Mouse (Mus musculus): ENCODE results near the gene Pcsk1n. TPM values are rescaled to one million over a fixed set of nuclear protein-coding genes. Genes with fewer than 3 reads are reported as not detected.

Gene Pcsk1n
- polyA plus RNA-seq, 1 experiment from 2014 or later = 12.2 TPM

DNA sequence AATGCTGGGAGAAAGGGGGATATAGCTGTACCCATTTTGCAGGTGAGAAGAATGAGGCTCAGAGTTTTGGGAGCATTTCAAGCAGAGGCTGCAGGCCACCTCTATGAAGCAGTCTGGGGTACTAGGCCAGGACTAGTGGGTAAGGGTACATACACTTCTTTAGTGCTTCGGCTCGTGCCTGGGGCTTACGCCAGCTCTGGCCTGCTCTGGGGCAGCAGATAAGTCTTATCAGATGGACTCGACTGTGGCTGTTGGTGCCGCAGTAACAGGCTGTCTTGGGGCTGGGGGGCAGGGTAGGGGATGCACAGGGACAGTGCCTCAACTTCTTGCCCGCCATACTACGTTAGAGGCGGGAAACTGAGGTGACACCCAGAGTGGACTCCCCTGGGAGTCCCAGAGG is 48.6 kb downstream of the Pcsk1n start:
- no peak for ATAC-seq (ENCODE audit: low FRiP score, low TSS enrichment)
- WGBS = 63% methylated on average over 8 of the region's 8 CpGs
- H3K4me2 ChIP-seq (replicated peaks; ENCODE audit: low read depth) = no peak overlapping the region

DNA sequence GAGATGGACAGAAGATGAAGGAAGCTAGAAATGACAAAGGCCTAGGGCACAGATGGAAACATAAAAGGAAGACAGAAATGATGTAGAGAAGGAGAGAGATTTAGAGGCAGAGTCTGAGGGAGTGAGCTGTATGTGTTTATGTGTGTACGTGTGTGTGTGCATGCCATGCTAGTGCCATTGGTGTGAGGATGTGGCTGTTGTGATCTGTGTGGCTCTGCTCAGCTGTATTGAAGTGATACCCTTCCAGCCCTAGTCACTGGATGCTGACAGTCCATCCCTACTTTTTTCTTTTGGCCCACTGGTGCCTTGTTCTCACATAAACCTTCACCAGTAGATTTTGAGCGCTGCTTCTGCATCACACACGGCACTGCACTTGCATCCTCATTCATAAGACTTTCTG is 49.3 kb downstream of the Pcsk1n start:
- Histone ChIP-seq H3K36me3 (ENCODE audit: control insufficient read depth, insufficient read depth, low read length) (no peaks in the 10 kb centered on the region), H3K4me2 (replicated peaks; ENCODE audit: low read depth) (no peak overlapping the region), H3K4me3 (ENCODE audit: low read depth, low read length) (no peak overlapping the region), H3K9ac (ENCODE audit: low read length) (no peak overlapping the region), H3K4me1 (replicated peaks; ENCODE audit: control insufficient read depth, insufficient read depth) (no peaks in the 10 kb centered on the region), H3K27me3 (ENCODE audit: control insufficient read depth, insufficient read depth, low read length) (no peaks in the 10 kb centered on the region), H3K27ac (replicated peaks) (no peak overlapping the region), H3K9me3 (ENCODE audit: control insufficient read depth, low read length) (no peaks in the 10 kb centered on the region)
- ATAC-seq (ENCODE audit: low FRiP score, low TSS enrichment) = no peak
- no peak for DNase-seq (ENCODE audit: low spot score)
- WGBS = 77% methylated on average over 3 of the region's 3 CpGs
- TF ChIP-seq CTCF (IDR thresholded peaks at IDR 0.05; ENCODE audit: low read depth) = no peak
- no peak for TF ChIP-seq EP300 (optimal IDR thresholded peaks at IDR 0.05)

More for the DNA sequence above, 48.6 kb downstream of the Pcsk1n start:
- Histone ChIP-seq H3K4me3 (ENCODE audit: low read depth, low read length) (no peak overlapping the region), H3K27ac (replicated peaks) (no peak overlapping the region), H3K4me1 (replicated peaks; ENCODE audit: control insufficient read depth, insufficient read depth) (no peaks in the 10 kb centered on the region), H3K9ac (ENCODE audit: low read length) (no peak overlapping the region), H3K9me3 (ENCODE audit: control insufficient read depth, low read length) (no peaks in the 10 kb centered on the region), H3K27me3 (ENCODE audit: control insufficient read depth, insufficient read depth, low read length) (no peaks in the 10 kb centered on the region), H3K36me3 (ENCODE audit: control insufficient read depth, insufficient read depth, low read length) (no peaks in the 10 kb centered on the region)
- DNase-seq (ENCODE audit: low spot score) = no peak
- no peak for TF ChIP-seq EP300 (optimal IDR thresholded peaks at IDR 0.05)
- no peak for TF ChIP-seq CTCF (IDR thresholded peaks at IDR 0.05; ENCODE audit: low read depth)

DNA sequence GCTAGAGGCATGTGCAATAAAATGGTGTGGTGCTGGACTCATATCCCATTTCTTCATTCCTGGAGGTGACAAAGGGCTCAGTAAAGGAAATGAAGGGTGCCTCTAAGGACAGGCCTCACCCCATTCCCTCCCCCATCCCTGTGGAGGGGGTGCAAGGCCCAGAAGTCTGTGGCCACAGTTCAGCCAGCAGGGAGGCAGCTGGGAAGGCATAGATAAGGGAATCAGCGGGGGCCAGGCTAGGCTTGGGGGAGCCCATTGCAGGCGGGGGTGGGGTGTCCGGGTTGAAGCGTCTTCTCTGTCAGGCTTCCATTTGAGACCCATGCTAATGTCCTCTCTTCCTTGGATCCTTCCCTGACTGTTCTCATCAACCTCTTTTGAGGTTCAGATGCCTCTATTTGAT is 51.7 kb downstream of the Pcsk1n start:
- Histone ChIP-seq H3K4me1 (replicated peaks; ENCODE audit: control insufficient read depth, insufficient read depth) (no peaks in the 10 kb centered on the region), H3K27ac (replicated peaks) (no peak overlapping the region), H3K36me3 (ENCODE audit: control insufficient read depth, insufficient read depth, low read length) (no peaks in the 10 kb centered on the region), H3K9me3 (ENCODE audit: control insufficient read depth, low read length) (no peaks in the 10 kb centered on the region), H3K9ac (ENCODE audit: low read length) (no peak overlapping the region), H3K4me2 (replicated peaks; ENCODE audit: low read depth) (no peak overlapping the region), H3K27me3 (ENCODE audit: control insufficient read depth, insufficient read depth, low read length) (no peaks in the 10 kb centered on the region), H3K4me3 (ENCODE audit: low read depth, low read length) (no peak overlapping the region)
- no peak for TF ChIP-seq EP300 (optimal IDR thresholded peaks at IDR 0.05)
- no peak for TF ChIP-seq CTCF (IDR thresholded peaks at IDR 0.05; ENCODE audit: low read depth)
- 45% methylated on average over 2 of the region's 4 CpGs for WGBS
- DNase-seq (ENCODE audit: low spot score) (no peak), ATAC-seq (ENCODE audit: low FRiP score, low TSS enrichment) (no peak)

Other genes with a start within 250 kb of the Pcsk1n start
- 262 and 271 TPM in 2 replicates for gene Plp2, start 248.4 kb upstream of the Pcsk1n start, polyA plus RNA-seq (2015; fragmentation: Nextera tagmentation; extraction: Ambion mirVana)
- gene Magix, start 238.6 kb upstream of the Pcsk1n start, polyA plus RNA-seq (2015; fragmentation: Nextera tagmentation; extraction: Ambion mirVana) = 0.95 and 1.3 TPM in 2 replicates
- gene Gpkow, start 222.7 kb upstream of the Pcsk1n start, polyA plus RNA-seq (2015; fragmentation: Nextera tagmentation; extraction: Ambion mirVana) = 18.0 and 18.5 TPM in 2 replicates
- gene Wdr45, start 205.5 kb upstream of the Pcsk1n start, polyA plus RNA-seq (2015; fragmentation: Nextera tagmentation; extraction: Ambion mirVana) = 30.3 and 33.6 TPM in 2 replicates
- gene Gm45208, start 197.6 kb upstream of the Pcsk1n start, polyA plus RNA-seq (2015; fragmentation: Nextera tagmentation; extraction: Ambion mirVana) = not detected in 2 replicates
- 23.8 and 26.0 TPM in 2 replicates for gene Praf2, start 191.4 kb upstream of the Pcsk1n start, polyA plus RNA-seq (2015; fragmentation: Nextera tagmentation; extraction: Ambion mirVana)
- 21.5 and 23.0 TPM in 2 replicates for gene Ccdc120, start 168.9 kb upstream of the Pcsk1n start, polyA plus RNA-seq (2015; fragmentation: Nextera tagmentation; extraction: Ambion mirVana)
- 17.3 and 18.2 TPM in 2 replicates for gene Tfe3, start 157.3 kb upstream of the Pcsk1n start, polyA plus RNA-seq (2015; fragmentation: Nextera tagmentation; extraction: Ambion mirVana)
- 20.0 and 20.9 TPM in 2 replicates for gene Gripap1, start 130.1 kb upstream of the Pcsk1n start, polyA plus RNA-seq (2015; fragmentation: Nextera tagmentation; extraction: Ambion mirVana)
- gene Kcnd1, start 97.5 kb upstream of the Pcsk1n start, polyA plus RNA-seq (2015; fragmentation: Nextera tagmentation; extraction: Ambion mirVana) = 0.42 and 0.92 TPM in 2 replicates
- 21.2 and 22.0 TPM in 2 replicates for gene Otud5, start 78.5 kb upstream of the Pcsk1n start, polyA plus RNA-seq (2015; fragmentation: Nextera tagmentation; extraction: Ambion mirVana)
- gene Pim2, start 41.6 kb upstream of the Pcsk1n start, polyA plus RNA-seq (2015; fragmentation: Nextera tagmentation; extraction: Ambion mirVana) = 4.8 and 5.0 TPM in 2 replicates
- gene Slc35a2, start 35.8 kb upstream of the Pcsk1n start, polyA plus RNA-seq (2015; fragmentation: Nextera tagmentation; extraction: Ambion mirVana) = 28.7 and 32.5 TPM in 2 replicates
- 60.6 and 62.2 TPM in 2 replicates for gene Pqbp1, start 20.6 kb upstream of the Pcsk1n start, polyA plus RNA-seq (2015; fragmentation: Nextera tagmentation; extraction: Ambion mirVana)
- gene Timm17b, start 20.5 kb upstream of the Pcsk1n start, polyA plus RNA-seq (2015; fragmentation: Nextera tagmentation; extraction: Ambion mirVana) = 85.6 and 90.5 TPM in 2 replicates
- not detected in 2 replicates for gene Gm10491, start 12.0 kb upstream of the Pcsk1n start, polyA plus RNA-seq (2015; fragmentation: Nextera tagmentation; extraction: Ambion mirVana)
- not detected in 2 replicates for gene Gm10490, start 10.3 kb upstream of the Pcsk1n start, polyA plus RNA-seq (2015; fragmentation: Nextera tagmentation; extraction: Ambion mirVana)
- not detected in 2 replicates for gene Eras, start 8.8 kb downstream of the Pcsk1n start, polyA plus RNA-seq (2015; fragmentation: Nextera tagmentation; extraction: Ambion mirVana)
- gene Hdac6, start 28.1 kb downstream of the Pcsk1n start, polyA plus RNA-seq (2015; fragmentation: Nextera tagmentation; extraction: Ambion mirVana) = 6.2 and 6.7 TPM in 2 replicates
- 0.07 and 0.28 TPM in 2 replicates for gene Gata1, start 58.2 kb downstream of the Pcsk1n start, polyA plus RNA-seq (2015; fragmentation: Nextera tagmentation; extraction: Ambion mirVana)
- 6.0 and 7.5 TPM in 2 replicates for gene Glod5, start 98.7 kb downstream of the Pcsk1n start, polyA plus RNA-seq (2015; fragmentation: Nextera tagmentation; extraction: Ambion mirVana)
- gene Suv39h1, start 154.9 kb downstream of the Pcsk1n start, polyA plus RNA-seq (2015; fragmentation: Nextera tagmentation; extraction: Ambion mirVana) = 10.8 and 12.3 TPM in 2 replicates
- 0.39 and 0.42 TPM in 2 replicates for gene Was, start 170.7 kb downstream of the Pcsk1n start, polyA plus RNA-seq (2015; fragmentation: Nextera tagmentation; extraction: Ambion mirVana)
- 15.6 and 16.7 TPM in 2 replicates for gene Wdr13, start 213.1 kb downstream of the Pcsk1n start, polyA plus RNA-seq (2015; fragmentation: Nextera tagmentation; extraction: Ambion mirVana)
- gene Rbm3, start 226.1 kb downstream of the Pcsk1n start, polyA plus RNA-seq (2015; fragmentation: Nextera tagmentation; extraction: Ambion mirVana) = 599 and 659 TPM in 2 replicates

All from stomach, postnatal 0 days (tissue).